Mouse (Mus musculus): ENCODE data around the gene Bdh1.

Gene Bdh1

DNA sequence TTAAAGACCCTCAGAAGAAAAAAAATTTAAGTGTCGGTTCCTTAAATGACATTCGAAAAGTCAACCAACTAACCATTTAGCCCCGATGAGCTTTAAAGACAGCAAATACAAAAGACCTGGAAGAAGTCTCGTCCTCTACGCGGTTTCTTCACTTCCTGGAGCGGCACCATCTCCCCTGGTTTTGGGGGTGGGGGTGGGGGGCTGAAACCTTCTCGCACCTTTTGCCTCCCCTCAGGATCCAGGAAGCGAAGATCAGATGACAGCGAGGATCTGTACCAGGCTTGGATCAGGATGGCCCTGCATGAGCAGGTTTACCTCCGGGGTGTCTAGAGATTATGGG, 6.2 kb downstream of the Bdh1 start:
- no peak for DNase-seq (ENCODE audit: extremely low read depth, low read depth)

DNA sequence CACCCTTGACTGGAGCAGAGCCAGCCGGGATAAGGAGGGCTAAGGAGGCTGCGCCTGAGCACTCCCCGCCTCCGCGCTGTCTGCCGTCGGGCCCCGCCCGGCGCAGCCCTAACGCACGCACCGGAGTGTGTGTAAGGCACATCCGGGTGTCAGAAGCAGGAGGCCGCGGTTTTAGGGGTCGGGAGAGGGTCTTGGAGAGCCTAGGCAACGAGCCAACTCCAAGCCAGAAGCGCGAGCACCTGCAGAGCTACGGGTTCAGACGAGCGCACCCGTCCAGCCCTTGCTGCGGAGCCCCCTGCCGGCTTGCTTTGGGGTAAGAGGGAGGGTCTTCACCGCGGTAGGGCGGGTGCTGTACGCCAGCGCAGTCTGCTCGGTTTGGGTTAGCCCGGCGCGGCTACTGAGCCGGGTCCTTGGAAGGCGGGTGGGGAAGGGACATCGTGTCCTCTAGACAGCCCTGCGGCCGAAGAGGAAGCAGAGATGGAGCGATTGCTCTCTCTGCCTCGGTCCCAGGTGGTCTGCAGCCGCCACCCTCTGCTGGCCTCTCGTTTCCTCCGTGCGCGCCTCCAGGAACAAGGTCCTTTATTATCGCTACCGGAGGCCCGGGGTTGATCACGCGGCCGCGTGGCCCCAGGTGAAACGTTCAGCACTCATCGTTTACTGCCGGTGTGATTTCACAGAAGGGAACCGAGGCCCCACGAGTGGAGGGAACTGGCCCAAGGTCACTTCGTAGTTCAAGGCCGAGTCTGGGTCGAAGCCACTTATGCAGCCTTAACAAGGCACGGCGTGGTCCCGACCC, 6.8 kb downstream of the Bdh1 start:
- peak; percentile 57 for DNase-seq (ENCODE audit: extremely low read depth, low read depth)

DNA sequence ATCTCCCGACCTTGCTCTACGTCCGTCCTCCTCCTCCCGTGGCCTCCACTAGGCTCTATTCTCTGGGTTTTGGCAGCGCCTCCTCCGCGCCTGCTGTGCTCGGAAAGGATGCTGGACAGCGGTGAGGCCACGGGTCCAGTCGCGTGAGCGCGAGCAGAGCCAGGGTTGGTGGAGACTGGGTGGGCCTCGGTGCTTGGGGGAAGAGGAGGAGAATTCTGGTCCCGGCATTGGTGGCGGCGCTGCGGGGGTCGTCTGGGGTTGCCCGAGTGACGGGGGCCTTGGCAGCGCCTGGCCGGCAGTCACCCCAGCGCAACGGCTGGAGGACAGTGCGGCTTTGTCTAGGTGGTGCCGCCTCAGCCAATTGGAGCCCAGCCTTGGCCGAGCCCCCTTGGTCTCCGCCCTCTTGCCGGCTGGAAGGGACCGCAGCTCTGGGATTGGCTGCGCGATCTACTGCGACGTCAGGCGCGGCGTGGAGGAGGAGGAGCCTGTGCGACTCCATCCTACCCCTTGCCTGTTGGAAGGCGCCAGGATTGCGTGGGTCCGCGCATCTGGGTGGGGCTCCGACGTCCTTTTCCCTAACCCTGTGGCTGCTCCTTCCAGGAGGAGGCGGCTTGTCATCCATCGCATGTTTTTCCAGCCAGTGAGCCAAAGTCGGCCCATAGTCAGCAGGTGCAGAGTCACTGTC, 7.5 kb downstream of the Bdh1 start:
- peak; percentile 80 for DNase-seq (ENCODE audit: extremely low read depth, low read depth)

DNA sequence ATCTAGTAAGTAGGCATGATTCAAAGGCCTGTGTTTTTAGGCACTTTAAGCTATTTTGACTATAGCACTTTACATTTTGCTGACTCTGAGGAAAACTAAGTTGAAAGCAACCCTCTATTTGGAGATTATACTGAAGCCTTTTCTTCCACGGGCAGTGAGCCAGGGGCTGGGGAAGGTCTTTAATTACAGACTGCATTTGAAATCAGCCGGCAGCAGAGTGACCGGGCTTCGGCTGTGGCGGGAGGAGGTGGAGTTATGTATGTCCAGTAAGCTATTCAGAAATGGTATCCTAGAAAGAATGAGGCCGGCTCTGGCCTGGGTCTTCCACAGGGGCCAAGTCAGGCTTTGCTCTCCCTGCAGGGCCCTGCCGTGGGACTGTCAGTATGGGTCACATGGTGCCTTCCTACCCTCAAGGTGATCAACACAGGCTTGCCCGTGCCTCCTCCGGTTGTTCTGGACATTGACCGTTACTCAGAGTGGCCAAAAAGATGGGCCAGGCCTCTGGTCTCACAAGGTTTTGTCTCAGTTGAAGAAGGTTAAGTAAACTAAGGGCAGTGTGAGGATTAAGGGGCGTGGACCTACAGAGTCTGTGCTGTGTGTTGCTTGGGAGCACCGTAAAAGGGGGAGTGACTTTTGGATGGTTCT, 11.5 kb downstream of the Bdh1 start:
- DNase-seq (ENCODE audit: extremely low read depth, low read depth): no peak

DNA sequence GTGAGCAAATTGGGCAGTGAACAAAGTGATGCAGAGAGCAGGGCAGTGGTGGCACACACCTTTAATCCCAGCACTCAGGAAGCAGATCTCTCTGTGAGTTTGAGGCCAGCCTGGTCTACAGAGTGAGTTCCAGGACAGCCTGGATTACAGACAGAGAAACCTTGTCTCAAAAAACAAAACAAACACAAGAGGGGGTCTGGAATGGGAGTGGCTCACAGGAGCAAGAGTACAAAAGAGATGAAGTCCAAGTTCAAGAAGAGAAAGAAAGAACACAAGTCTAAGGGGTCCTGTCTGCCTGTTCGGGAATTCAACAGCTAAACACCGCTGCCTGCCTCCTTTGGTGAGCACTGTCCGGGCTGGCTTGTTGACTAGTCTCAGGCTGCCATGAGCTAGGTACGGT, 13.1 kb downstream of the Bdh1 start:
- DNase-seq (ENCODE audit: extremely low read depth, low read depth): no peak

DNA sequence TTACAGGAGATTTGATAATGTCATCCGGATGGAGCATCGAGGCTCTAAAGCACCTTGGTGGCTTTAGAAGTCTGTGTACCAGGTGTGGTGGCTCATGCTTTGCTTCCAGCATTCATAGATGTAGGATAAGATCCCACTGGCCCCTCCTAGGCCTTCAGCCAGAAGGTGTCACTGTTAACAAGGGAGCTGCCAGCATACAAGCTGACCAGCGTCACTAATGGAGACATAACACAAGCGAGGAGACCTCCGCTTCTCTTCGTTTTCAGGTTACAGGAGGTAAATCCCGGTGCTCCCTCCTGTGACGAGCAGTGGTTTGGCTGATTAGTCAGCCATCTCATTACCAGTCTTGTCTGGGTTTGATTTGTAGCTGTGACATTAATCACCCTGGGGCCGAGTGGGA, 14.0 kb downstream of the Bdh1 start:
- DNase-seq (ENCODE audit: extremely low read depth, low read depth): no peak

DNA sequence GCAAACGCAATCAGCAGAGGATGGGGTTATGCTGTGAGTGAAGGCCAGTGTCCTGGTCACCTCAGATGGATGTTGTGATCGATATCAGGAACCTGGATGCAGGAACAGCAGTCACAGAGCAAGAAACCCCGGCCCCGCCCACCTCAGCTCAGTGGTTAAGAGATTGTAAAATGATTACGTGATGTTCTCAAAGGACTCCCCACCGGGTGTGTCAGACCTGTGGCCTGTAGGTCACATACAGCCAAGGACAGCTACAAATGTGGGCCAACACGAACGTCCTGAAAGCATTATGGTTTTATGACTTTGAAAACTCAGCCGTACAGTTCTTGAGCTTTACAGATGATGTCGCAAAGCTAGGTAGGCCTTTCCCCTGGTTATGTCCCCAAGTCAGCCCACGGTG, 15.3 kb downstream of the Bdh1 start:
- no peak for DNase-seq (ENCODE audit: extremely low read depth, low read depth)

DNA sequence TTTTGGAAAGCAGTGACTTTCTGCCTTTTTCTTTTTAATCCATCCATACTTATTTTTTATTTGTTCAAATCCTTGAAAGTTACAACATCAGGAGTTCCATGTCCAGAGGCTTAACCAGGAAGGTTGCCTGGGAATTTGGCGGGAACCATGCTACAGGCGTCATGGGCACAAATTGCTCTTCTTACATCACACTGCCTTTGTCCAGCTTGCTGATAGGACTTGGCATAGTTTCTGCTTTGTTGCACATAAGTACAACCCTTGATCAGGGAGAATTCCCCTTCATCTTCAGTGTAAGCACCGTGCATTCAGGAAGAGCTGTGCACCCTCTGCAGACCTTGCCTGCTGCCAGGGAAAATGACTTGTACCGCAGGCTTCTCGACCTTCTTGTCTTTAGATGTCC, 17.4 kb downstream of the Bdh1 start:
- no peak for DNase-seq (ENCODE audit: extremely low read depth, low read depth)

DNA sequence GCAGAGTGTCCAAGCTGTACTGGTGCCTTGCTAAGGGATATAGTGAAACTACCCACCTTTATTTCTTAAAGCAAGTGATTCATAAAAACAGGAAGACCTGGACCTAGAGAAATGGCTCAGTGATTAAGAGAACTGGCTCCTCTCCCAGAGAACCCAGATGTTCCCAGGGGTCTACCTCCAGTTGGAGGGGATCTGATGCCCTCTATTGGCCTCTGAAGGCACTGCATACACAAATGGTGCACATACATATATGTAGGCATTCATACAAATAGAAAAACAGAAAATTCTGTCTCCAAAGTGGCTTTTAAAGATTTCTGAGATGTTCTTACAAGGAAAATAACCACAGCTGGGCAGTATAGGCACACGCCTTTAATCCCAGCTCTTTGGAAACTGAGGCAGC, 18.0 kb downstream of the Bdh1 start:
- DNase-seq (ENCODE audit: extremely low read depth, low read depth): no peak

DNA sequence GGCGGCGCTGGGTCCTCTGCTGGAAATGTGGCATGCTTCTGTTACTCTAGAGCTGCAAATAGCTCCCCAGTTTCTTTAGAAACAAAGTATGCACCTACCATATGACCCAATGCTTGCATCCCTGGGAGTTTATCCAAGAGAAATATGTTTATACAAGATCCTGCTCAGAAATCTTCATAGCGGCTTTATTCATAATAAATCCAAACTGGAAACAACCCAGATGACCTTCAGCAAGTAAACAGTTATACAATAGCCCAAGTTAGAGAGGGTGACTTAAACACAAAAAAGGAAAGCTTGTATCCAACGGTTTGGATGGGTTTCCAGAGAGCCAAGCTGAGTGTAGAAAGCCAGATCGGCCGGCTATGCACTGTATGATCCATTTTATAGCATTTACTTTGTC, 22.4 kb downstream of the Bdh1 start:
- DNase-seq (ENCODE audit: extremely low read depth, low read depth): no peak

DNA sequence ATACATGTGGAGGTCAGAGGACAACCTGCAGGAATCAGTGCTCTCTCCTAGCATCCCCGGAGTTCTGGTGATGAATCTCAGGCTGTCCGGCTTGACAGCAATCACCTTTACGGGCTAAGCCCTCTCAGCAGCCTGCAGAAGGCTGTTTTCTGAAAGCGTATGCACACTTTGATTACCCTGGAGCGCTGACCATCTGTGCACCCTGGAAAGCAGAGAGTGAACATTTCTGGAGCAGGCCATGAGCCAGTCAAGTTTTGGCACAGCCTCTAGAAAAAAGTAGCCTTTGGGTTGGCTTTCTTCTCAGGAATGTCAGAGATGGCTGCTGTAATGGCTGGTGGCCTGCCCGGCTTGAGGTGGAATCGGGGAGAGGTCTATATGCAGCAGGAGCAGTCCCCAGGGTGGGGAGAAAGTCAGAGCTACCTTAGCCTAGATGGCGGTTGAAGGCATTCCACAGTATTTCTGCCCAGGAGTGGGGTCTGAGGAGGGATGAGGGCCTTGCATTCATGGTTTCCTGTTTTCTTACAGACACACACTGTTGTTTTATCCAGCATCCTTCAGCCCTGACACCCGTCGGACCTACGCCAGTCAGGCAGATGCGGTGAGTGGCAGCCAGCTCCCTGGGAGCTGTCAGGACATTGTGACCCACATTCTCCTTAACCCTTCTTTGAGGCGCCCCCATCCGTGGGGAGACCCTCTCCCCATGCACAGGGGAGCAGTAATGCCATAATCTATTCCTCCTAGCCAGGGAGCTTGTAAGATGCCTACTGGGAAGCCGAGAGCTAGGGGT, 24.2 kb downstream of the Bdh1 start:
- no peak for DNase-seq (ENCODE audit: extremely low read depth, low read depth)

DNA sequence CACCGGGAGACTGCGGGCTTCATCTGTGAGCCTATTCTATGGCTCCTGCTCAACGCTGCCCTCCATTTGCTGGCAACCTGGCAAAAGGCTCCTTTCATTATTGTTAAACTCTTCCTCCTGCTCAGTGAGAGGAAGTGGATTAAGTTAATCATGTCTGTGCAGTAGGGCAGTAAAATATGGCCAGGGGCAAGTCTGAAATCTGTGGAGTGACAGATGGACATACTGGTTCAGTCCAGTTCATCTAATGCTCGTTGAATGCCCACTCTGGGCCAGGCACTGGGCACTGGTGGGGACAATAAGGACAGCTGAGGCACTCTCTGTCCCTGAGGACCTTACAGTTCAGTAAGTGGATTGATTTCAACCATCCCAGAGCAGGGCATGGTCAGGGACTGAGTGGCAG, 27.9 kb downstream of the Bdh1 start:
- no peak for DNase-seq (ENCODE audit: extremely low read depth, low read depth)

DNA sequence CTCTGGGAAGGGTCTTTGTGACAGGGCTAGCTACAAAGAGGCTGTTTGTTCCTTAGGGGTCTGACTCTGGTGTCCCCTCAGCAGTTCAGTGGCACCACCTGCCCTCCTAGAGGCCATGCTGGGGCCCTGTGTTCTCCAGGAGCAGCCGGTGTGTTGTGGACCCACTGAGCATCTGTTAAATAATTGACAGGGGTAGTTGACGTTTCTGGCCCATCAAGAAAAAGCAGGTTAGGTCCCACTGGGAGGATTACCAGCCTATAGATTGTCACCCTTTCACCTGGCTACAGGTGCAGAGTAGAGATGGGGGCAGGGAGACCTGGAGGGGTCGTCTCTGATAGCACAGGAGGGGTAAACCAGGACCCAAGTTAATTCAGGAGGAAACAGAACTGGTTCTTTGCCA, 29.2 kb downstream of the Bdh1 start:
- DNase-seq (ENCODE audit: extremely low read depth, low read depth): no peak

DNA sequence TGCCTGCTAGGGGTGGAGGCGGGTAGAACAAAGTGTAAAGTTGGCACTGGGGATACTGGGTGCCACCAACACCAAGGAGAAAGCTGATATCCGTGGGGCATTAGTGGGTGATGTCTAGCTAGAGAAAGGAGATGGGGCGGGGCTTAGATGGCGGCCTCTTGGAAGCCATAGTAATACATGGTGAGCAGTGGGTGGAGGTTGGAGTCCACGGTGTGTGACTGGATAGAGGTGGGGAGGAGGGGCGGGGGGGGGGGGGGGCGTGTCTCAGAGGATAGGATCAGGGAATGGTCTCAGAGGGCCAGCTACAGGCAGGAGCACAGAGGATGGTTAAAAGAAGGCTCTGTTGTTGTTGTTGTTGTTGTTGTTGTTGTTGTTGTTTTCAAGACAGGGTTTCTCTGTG, 30.4 kb downstream of the Bdh1 start:
- no peak for DNase-seq (ENCODE audit: extremely low read depth, low read depth)

DNA sequence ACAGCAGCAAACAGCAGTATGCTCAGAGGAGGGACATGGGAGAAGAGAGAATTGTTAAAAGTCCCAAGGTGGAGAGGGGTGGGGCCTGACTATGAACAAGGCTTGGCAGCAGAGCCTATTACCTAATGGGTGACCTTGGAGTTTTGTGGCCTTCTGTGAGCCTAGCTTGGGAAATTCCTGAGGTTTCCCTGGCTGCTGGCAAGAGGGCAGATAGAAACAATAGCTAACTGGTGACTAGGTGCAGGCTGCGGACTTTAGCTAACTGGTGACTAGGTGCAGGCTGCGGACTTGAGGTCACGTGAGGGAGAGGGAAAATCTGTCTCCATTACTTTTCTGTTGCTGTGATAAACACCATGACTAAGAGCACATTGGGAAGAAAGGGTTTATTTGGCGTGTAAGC, 31.9 kb downstream of the Bdh1 start:
- no peak for DNase-seq (ENCODE audit: extremely low read depth, low read depth)

DNA sequence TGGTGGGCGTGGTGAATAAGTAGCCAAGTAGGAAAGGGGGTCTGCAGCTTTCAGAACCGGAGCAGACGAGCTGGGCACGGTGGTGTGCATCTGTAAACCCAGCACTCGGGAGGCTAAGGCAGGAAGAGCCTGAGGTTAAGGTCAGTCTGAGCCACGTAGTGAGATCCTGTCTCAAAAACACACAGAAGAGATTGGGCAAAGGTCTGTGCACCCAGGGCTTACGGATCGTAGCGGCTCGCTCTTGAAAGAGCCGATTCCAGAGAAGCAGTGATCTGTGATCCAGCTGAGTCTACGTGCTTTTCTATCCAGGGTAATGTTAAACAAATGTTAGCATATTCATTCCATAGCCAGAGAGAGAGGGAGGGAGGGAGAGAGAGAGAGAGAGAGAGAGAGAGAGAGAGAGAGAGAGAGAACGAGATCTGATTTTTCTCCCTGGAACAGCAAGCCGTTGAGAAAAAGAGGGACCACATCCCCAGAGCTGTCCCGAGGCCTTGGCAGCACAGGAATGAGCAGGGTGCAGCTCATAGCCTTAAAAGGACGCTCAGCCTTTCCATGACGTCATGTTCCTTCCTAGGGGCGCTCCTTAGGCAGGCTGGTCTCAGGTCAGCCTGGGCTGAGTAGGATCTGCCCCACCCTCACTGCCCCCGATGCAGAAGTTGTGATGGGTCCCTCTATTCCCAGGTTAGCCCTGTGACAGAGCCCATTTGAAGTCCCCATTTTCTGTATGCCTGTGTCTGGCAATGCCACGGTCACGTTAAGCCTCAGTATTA, 33.4 kb downstream of the Bdh1 start:
- no peak for DNase-seq (ENCODE audit: extremely low read depth, low read depth)

DNA sequence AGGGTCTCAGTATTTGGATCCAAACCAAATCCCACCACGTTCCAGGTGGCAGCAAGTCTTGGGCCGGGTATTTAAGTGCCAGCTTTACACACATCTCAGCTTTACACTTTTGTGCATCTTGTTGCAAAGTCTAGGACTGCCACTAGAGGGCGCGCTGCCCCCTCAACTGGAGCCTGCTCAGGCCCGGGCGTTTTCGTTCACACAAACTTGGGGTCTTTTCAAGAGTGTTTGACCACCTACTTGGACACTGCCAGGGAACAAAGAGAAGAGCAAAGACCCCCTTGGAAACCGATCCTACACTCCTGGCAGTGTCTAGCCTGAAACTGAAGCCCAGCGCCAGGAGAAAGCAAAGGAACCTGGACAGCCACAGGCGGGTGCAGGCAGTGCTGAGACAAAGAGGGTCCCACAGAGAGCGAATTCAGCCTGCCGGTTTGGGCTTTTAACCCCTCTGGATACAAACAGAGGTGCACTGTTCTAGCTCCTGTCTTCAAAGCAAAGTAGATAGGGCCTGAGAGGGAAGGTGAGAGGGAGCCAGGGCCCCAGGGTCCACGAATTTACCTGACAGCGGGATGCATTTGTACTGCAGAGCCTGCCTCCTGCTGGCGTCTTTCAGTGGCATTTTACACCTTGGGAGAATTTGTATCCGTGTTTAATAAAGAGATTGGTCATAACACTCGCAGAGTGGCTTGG, 36.3 kb downstream of the Bdh1 start:
- no peak for DNase-seq (ENCODE audit: extremely low read depth, low read depth)

DNA sequence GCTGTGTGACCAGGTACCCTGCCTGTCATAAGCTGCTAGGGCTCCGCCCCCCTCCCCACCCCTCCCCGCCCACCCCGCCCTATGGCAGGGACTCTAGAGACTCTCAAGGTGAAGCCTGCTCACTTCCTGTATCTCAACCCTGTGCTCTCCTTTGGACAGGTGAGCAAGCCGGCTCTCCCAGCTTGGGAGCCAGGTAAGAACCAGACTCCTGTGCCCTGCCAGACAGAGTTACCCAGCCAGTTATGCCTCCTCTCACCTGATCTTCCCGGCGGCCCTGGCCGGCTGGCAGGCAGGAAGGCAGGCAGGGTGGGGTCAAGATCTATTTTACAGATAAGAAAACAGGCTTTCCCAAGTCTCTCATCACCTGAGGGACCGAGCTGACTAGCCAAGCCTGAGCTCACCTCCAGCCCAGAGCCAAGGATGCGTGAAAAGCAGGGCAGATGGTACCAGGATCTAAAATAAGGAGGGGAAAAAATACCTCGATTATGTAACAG, 37.9 kb downstream of the Bdh1 start:
- DNase-seq (ENCODE audit: extremely low read depth, low read depth): no peak

DNA sequence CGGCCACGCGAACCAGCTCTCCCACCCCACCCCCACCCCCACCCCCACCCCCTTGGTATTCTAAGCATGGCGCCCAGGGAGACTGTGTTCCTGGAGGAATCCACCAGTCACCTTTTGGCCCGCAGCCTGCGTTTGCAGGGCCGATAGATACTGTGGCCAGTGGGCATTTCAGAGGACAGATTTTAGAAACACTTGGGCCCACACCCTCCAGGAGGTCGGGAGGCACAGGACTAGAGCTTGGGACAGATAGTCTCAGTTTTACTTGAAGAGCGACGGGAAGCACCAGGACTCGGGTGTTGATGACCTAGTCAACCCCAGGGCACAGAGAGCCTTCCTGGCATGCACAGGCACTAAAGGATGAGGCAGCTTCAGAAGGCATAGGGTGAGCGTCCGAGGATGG, 38.4 kb downstream of the Bdh1 start:
- no peak for DNase-seq (ENCODE audit: extremely low read depth, low read depth)

DNA sequence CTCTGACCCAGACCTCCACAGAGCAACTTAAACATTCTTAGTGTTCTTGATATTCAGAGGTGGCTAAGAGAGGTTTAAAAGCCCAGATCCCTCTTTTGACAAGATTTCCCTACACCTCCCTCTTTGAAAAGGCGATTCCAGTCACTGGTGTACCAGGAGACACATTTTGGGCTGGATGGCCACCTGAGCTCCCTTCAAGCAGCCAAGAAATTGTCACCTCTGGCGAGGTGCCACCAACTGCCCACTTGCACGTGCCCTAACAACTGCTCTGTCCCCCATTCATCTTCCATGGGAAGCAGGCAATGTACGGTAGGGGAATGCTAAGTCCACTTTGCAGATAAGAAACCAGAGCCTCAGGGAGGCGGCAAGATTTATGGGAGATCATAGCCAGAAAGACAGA, 39.0 kb downstream of the Bdh1 start:
- DNase-seq (ENCODE audit: extremely low read depth, low read depth): no peak
